Mouse (Mus musculus) heart, postnatal 36 days (tissue): ENCODE results near the gene Insc. TPM values are rescaled to one million over a fixed set of nuclear protein-coding genes. Genes with fewer than 3 reads are reported as not detected.

ENCODE experiments used
- DNase-seq, 2 experiments: peaks; one replicate each; pipeline ENCODE4 v3.0.0; 2021 to 2022
- intact Hi-C: fragments of 180-260 bp; cut with DNase I; formaldehyde crosslinking; loops from one replicate; pipeline ENCODE4 v1.15.1; 2025
- total RNA-seq, 2 experiments: library from RNA; stranded (reverse); gene quantifications; 2 replicates each; pipeline ENCODE4 v1.2.3; 2021

Insc gene
- total RNA-seq, 2 experiments from 2014 or later = 0.53 to 0.54 TPM

GRCm38 (mm10) chr7:114754196-114754595 is 10.7 kb downstream of the Insc start:
- no peak for DNase-seq
- intact Hi-C loops = no loop called here

- DNase-seq = no peak
- intact Hi-C loops = no loop called here
These were observed 11.1 kb downstream of the Insc start for GRCm38 (mm10) chr7:114754626-114755025.

DNA sequence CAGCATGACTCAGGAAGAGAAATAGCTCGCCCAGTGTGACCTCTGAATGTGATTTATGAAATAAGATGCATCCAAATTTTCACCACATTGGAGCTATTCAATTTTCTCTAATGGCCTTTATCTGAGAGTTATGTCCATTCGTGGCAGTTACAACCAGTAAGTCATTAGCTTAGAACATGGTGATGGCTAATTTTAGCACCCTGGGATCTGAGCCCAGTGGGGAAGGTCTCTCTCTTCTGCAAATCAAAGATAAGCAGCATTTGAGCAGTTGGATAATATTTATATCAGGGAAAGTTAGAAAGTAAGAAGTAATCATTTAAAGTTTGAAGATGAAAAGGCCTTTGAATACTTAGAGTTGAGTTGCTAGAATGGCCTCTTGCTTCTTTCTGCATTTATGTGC is 19.2 kb downstream of the Insc start:
- intact Hi-C loops = no loop called here
- peak in 1 of 2 experiments; percentile 21 for DNase-seq

DNA sequence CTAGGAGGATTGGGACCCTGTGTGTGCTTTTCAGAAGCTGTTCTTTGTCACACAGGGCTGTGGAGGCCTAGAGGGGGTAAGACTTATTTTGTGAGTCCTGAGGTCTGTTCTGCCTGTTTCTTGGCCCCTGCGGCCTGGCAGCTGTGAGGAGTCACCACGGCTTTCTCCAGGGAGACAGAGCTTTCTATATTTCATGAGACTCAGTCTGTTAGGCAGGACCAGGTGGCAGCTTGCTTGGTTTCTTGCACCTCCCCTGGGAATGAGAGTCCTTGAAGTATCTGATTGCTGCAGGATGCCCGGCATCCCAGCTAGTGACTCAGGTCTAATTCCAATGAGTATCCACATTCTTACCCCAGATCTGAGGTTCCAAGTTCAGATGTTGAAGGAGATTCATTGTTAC is 21.8 kb downstream of the Insc start:
- intact Hi-C loops = no loop called here

GRCm38 (mm10) chr7:114766523-114766922 is 23.0 kb downstream of the Insc start:
- intact Hi-C loops = no loop called here

More for the DNA sequence above, 21.8 kb downstream of the Insc start:
- no peak for DNase-seq

GRCm38 (mm10) chr7:114768516-114768915 is 25.0 kb downstream of the Insc start:
- intact Hi-C loops = no loop called here
- no peak for DNase-seq

More at GRCm38 (mm10) chr7:114766523-114766922, 23.0 kb downstream of the Insc start:
- no peak for DNase-seq

- DNase-seq = no peak
- intact Hi-C loops = no loop called here
These were observed 25.5 kb downstream of the Insc start for GRCm38 (mm10) chr7:114769041-114769440.

DNA sequence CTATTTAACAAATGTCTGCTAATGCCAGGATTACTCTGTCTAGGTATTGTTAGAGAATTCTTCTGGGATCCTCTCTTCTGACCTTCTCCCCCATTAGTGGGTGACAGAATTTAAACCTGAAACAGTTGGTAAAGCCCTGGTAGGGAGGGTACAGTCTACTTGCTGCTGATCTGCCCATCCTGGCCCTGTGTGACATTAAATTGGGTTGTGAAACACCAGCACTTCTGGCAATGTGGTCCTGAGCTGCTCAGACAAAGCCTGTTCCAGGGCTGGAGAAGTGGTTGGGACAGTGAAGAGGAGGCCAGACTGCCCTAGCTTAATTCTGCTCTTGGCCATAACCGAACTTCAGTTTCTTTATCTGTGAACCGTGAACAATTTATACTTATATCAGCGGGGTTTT is 27.1 kb downstream of the Insc start:
- intact Hi-C loops = no loop called here

GRCm38 (mm10) chr7:114771801-114772200 is 28.3 kb downstream of the Insc start:
- intact Hi-C loops = no loop called here
- no peak for DNase-seq

More for the DNA sequence above, 27.1 kb downstream of the Insc start:
- no peak for DNase-seq

DNA sequence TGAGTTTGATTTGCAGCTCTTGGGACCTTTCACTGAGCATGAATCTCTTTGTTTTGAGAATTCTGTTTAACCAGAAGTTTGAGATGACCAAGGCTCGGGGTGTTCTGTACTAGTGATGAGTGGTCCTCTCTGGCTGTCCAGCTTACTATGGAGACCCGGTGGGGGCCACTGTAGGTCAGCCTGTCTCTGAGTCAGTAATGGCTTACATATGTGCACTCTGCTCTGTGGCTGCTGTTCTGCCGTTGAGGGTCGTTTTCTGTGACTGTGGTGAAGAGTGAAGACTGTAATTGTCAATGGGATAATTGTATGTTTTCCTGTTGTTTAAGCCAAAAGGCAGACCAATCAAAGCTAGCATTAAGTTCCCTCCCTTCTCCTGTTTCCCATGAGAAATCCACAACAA is 30.3 kb downstream of the Insc start:
- intact Hi-C loops = no loop called here
- no peak for DNase-seq

GRCm38 (mm10) chr7:114775856-114776255 is 32.4 kb downstream of the Insc start:
- intact Hi-C loops = no loop called here
- DNase-seq = no peak

- no peak for DNase-seq
- intact Hi-C loops = no loop called here
These were observed 34.8 kb downstream of the Insc start for GRCm38 (mm10) chr7:114778156-114778770.

GRCm38 (mm10) chr7:114779056-114779660 is 35.7 kb downstream of the Insc start:
- intact Hi-C loops = no loop called here
- no peak for DNase-seq

- no peak for DNase-seq
- intact Hi-C loops = no loop called here
These were observed 39.8 kb downstream of the Insc start for GRCm38 (mm10) chr7:114783291-114783690.

- intact Hi-C loops = no loop called here
- no peak for DNase-seq
These were observed 47.6 kb downstream of the Insc start for GRCm38 (mm10) chr7:114791087-114791486.

- intact Hi-C loops = no loop called here
- DNase-seq = no peak
These were observed 48.5 kb downstream of the Insc start for GRCm38 (mm10) chr7:114792026-114792425.

DNA sequence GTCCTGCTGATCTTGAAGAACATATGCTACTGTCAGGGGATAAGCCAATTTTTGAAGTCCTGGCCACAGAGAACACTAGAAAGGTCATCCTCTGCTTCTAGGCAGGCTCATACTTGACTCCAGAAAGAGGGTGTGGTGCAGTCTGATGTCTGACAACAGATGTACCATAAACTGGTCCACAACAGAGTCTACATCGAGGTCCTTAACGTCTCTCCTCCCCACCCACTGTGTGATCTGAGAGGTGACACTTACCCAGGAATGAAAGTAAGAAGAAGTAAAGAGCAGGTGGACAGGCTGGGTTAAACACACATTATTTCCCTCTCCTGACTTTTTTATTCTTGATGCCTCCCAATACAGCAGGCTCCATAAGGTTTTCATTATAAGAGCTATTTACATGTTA is 50.9 kb downstream of the Insc start:
- no peak for DNase-seq
- intact Hi-C loops = no loop called here

DNA sequence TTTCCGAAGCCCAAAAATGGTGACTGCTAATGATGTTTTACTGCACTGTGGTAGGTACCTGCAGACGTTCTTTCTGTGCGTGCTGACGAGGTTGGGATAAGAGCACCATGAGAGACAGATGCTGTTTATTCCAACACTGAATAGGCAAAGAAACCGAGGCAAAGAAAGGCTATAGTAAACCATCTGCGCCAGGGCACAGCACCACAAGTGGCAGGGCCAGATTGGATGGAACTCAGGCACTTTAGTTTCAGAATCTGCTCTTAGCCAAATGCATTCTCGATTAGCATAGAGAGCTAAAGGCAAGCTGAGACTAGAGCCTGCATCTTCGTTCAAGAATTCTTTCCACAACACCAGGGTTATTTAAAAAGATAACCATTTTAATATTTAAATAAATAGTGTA is 59.1 kb downstream of the Insc start:
- no peak for DNase-seq
- intact Hi-C loops = no loop called here

DNA sequence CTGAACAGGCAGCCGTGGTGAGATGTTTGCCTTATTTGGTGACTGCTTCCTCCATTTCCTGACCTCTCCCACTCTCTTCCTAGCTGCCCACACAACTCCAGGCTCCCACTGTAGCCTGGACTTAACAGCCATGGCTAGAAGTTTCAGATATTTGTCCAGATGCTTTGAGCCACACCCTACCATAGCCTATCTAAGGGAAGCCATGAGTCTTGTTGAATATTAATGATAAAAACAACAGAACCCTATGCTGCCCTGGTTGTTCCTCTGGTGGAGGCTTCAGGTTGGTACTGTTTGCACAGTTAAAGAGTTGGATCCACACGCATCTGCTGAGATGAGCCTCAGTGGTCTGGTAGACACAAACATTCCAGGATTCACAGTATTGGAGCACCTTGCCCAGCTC is 61.8 kb downstream of the Insc start:
- intact Hi-C loops = no loop called here
- no peak for DNase-seq

DNA sequence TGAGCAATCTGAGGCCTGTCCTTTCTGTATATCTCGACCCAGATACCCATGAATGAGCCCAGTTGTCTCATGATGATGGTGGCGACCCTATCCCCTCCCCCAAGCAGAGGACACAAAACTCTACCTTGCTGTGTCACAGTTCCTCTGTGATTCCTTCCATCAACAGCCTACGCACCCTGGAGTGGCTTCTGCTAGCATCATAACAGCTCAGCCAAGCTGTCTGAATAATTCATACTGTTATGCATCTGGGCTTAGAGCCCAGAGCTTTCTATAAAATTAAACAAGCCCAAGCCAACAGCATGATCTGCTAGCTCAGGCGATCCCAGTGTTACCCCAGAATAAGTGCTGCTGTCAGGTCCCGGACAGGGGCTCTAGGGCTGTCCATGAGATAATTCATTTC is 63.8 kb downstream of the Insc start:
- DNase-seq = no peak
- intact Hi-C loops = no loop called here

DNA sequence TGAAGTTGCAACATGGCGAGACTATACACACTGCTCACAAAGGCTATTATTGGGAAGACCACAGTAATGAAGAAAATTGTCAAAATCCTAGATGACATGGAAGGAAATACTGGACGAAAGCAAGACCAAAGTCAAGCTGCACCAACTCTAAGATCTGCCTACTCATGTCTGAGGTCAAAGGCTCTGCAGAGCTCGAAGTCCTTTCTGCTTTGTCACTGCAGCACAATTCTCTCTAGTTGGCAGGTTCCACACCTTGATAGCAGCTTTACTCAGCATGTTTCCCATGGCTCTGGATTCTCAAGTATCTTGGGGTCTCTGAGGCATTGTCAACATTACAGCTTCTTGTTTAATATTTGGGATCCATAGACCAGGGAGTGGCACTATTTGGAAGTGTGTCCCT is 64.8 kb downstream of the Insc start:
- intact Hi-C loops = no loop called here

GRCm38 (mm10) chr7:114817291-114817806 is 73.9 kb downstream of the Insc start:
- intact Hi-C loops = loop anchor here (1.0 to 2.0 kb wide), 2 partner anchors 86 to 319 kb away; no protein-coding TSS in a partner anchor
- DNase-seq = peak; percentile 79 to 87

More for the DNA sequence above, 64.8 kb downstream of the Insc start:
- DNase-seq = no peak
